Mouse (Mus musculus): ENCODE results near the gene Enpp3.

The Enpp3 gene

DNA sequence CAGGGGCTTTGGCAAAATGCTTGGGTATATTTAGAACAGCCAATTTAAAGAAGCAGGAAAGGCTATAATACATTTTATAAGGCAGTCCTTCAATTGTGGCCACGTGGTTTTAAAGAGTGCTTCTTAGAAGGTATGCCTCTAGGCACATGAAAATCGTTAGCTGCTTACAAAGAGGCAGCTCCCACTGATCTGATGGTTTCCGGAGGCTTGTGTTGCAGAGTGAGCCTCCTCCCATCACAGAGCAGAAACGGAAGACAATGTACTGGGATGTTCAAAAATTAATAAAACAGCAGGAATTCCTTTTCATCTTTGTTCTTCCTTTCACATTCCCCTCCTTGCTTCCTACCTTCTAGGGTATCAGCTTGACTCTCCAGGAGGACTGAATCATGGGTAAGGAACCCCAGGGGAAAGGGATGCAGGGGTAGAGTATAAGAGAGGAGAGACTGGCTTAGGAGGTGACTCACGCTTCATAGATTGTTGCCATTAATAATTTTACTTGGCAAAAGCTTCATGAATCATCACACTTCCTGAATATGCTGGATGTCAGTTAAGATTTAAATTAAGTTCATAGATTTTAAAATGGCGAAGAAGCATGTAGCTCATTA lies 77.4 kb downstream of the Enpp3 start:
- 35% methylated on average over 6 of the region's 6 CpGs for WGBS

DNA sequence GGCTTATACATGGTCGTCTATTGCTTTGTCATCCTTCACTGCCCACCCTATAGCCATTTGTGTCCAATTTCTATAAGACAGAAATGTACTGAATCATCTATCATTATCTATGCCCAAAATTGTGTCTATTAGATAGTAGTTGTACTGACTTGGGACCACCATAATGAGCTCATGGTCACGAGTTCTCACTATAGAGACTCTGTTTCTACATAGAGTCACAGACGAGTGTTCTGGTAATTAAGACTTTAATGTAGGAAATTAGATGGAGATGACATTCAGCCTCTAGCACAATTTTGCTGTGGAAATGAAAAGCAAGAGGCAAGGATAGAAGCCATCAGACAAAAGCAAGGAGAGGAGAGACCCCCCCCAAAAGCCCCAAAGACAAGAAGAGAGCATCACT lies 78.0 kb downstream of the Enpp3 start:
- 87% methylated on average over 3 of the region's 3 CpGs for WGBS

DNA sequence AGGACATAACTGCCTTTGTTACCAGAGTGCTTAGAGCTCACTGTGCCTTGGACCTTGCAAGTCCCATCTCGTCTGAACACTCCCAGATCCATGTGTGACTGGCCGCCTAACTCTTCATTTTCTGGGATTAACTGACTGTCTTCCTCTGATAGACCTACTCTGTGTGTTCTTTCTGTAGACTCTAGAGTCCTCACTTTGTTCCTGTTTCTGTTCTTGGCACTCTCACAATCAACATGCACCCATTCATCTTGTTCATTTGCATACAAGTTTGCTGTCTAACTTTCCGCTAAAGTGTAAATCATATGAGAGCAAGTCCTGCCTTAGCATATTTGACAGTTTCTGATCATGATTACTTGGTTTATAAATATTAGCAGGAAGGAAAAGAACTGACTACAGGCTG lies 79.4 kb downstream of the Enpp3 start:
- 89% methylated on average over 3 of the region's 3 CpGs for WGBS

DNA sequence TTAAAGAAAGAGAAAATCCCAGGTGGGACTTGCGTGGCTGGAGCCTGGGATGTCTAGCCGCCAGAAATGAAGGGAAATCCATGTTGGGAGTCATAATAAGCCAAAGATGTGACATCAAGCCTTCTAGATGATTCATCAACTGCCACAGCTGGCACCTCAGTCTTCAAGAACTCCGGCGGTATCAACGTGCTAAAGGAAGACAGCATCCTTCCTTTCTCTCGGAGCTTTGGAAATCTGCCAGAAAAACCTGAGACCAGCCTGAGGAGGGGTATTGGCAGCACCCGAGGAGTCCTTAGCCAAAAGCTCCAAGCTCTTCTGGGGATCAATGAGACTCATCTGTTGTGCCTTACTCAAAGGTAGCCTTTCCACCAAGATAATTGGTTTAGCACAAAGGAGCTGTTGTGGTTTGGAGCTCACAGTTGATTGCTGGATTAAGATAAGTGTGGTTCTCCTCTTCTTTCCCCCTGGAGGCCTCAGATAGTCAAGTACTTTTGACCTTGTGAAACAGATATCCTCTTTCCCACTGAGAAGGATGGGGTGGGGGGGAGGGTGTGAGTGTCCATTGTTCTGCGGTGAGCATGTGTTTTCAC lies 84.2 kb downstream of the Enpp3 start:
- 38% methylated on average over 8 of the region's 8 CpGs for WGBS

DNA sequence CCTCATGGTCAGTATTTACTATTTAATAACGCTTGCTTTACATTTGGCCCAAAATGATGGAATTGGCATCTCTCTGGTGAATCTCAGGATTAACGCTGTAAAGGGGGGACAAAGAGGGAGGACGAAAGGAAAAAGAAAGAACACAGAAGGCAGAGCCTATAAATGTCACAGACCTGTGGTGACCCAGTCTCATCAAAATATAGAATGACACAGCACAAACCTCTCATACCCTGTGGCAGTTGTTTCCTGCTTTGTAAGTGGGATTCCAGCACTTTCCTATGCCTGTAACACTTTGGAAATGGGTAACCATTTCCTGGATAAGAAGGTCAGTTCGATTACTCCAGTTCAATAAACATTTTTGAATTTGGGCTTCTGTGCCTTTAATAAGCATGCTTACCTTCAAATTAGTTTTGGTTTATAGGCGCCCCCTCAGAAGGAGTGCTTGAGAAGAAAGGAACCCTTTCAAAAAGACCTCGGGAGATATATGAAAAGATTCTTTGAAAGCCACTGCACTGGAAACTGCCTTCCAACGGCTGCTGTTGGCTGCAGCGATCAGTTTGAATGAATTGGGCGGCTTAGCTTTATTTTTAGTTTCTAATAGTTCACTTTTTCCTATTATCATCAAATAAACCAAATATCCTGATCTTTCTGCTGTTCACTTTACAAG lies 87.6 kb downstream of the Enpp3 start:
- 41% methylated on average over 9 of the region's 9 CpGs for WGBS

DNA sequence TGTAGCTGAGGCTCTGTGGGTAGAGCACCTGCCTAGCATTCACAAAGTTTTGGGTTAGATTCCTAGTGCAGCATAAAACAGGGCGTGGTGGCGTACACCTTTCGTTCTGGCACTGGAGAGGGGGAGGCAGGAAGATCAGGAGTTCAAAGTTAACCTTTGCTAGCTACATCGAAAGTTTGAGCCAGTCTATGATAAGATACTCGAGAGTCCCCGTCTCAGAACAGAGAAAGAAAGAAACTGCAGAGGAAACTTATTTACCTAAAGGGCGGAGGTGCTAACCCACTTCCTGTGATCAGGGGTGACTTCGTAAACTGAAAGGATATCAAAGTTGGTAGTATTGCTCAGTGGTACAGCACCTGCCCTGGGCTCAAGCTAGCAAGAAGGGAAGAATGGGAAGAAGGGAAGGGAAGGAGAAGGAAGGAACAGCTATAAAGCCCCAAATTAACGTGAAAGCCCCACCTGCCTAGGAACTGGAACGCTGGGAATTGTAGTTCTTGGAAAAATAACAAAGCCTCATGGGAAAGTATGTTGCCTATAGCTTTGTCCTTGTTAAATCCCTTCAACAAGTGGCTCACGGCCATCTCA lies 88.3 kb downstream of the Enpp3 start:
- WGBS: 49% methylated on average over 11 of the region's 11 CpGs

DNA sequence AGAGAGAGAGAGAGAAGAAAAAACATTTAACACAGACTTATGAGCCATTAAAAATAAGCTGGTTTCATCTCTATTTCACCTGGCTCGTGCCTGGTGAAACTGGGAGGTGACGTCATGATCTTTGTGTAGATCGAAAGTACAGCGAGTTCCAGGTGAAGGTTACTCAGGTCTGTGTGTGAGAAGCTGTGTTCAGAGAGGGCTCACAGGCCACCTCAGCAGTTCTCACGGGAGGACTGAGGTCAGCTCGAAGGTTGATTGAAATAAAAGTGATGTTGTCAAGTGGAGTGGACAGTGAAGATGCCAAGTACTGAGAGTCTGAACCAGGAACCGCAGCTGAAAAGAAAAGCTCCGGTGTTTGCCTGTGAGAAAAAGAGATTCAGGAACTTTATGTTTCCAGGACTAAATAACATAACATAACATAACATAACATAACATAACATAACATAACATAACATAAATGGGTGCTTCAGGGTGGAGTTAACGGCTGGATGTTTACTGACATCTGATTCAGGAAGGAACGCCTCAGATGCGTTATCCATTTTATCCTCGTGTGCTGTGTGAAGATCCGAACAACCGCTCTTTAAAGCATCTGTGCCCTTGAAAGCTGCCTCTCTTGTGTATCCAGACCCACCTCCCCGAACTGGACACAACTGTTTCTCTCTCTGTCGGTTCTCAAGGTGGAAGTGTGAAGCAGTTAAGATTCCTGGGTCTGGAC lies 88.9 kb downstream of the Enpp3 start:
- 75% methylated on average over 16 of the region's 16 CpGs for WGBS

DNA sequence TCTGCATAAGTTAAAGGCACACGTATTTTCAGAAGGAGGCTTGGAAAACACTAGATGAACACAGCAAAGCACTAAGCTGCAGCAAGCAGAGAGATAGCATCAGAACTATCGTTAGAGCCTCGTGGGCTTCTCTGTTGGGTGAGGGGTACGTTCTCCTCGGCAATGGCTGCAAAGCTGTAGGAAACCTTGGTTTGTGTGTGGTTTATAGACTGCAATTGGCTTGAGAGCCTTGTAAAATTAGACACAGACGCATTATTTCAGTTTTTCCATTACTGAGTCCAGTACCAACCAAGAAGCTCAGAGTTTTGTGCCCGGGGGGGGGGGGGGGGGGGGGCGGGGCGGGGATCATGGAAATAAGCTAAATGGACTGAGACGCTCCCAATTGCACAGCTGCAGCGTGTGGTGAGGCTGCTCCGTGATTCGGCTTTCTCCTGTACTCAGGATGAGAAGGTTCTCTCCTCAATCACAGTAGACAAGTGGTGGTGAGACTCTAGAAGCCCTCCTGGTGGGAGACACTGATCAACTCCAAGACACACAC lies 99.6 kb downstream of the Enpp3 start:
- WGBS: 82% methylated on average over 13 of the region's 13 CpGs

DNA sequence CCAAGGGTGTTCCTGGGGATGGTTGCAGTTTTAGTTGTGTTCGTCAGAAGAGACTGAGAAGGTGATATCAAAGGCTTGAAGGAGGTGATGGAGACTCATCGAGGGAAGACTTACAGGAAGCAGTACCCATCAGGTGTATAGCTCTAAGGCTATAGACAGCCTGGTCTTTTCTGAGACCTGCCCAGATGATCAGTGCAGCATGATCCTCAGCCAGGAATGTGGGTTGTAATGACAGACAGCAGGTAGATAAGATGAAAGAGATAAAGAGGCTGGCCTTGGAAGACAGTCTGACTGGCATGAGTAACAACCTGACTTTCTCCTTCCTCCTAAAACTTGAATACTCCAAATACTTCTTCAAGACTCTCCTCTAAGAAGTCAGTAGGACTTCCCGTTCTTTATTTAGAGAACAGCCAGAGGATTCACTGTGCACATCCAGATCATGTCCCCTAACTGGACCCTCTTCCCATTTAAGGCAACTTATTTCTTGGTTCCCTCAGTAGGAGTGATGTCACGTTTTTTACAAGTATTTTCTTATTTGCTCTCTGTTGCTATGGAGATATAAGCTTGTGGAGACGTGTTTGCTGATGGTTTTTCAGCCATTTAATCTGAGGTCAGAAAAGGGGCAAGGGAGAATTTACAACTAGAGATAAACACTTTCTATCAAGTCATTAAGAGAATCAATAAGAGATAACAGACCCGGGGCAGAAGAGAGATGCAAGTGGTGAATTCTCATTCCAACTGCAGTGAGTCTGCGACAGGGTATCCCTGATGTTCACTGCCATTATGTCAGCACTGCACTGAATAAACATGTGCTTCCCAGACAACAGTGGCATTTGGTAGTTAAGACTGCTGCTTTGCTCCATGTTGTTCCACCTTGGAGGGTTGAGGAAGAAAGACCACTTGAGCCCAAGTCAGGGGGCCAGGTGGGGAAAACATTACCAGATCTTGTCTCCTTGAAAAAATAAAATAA lies 101.1 kb downstream of the Enpp3 start:
- WGBS: 70% methylated on average over 7 of the region's 7 CpGs

DNA sequence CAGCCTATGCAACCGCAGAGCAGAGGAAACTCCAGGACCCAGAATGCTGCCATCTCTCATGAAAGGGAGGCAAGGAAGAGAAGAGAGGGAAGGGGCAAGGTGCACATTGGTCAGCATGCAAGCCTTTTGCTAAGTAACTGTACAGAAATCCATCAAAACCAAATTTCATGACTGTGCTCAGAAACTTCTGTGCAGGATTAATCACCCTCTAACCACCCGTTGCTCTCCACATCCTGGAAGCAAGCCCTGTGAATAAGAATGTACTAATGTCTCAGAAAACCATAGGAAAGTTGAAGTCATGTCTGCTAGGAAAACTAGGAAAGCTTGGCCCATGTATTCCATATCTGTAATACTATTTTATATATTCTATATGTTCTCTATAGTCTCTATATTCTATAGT lies 103.5 kb downstream of the Enpp3 start:
- WGBS: 74% methylated on average over 2 of the region's 2 CpGs

DNA sequence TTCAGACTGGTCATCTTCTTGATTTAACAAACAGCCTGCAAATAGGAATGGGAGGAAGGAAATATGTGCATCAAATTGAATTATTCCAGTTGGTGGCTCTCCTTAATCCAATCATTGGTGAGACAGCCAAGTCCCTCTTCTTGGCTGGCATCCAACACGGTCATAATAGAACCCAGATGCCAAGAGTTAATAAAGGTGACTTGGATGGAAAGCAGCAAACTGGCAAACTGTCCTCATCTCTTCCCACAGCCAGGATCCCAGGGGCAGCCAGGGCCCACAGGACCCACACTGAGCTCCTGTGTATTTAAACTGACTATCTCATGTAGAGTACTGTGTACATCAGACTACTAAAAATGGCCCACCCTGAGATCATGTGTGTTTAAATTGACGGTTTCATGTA lies 104.2 kb downstream of the Enpp3 start:
- 61% methylated on average over 2 of the region's 2 CpGs for WGBS

DNA sequence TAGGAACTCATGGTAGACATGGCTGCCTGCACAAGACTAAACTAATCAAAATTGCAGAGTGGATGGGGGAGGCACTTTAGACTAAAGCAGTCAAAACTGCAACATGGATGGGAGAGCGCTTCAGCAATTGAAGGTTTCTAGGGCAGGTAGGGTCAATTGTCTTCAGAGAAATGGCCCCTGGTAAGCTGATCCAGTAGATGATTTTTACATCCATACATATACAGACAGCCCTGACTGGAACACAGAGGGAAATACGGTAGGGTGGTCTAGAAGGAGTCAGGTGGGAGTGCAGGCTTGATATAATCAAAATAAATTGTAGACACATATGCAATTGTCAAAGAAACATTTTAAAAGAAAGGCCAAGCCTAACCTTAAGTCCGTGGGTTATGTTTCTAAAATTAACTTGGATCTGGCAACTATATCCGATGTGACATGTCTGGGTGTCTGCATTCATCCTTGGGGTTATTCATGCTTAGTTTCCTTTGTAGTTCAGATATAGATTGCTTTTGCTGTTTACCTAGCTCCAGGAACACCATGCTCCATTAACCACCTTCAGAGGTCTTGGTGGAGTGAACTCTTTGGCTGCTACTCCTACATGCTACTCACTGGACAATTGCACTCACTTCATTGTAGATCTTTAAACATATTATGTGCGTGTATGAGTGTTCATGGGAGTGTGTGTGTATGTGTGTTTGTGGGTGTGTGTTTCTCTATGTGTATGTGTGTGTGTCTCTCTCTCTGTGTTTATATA lies 107.4 kb downstream of the Enpp3 start:
- 94% methylated on average over 5 of the region's 5 CpGs for WGBS

DNA sequence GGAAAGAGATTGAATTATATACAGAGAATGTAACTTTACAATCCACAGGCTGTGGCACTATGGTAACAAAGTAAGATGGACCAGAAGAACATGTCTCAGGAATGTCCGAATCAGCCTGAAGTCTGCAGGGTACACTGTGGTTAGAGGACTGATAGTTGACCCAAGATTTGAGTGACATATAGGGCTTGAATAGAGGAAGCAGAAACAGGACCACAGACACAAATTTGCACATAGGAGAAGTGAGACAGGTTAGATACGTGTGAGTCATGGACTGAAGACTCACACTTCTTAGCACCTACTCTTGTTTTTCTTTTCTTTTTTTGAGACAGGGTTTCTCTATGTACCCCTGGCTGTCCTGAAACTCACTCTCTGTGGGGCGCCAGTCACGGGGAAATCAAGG lies 115.1 kb downstream of the Enpp3 start:
- 80% methylated on average over 4 of the region's 4 CpGs for WGBS

DNA sequence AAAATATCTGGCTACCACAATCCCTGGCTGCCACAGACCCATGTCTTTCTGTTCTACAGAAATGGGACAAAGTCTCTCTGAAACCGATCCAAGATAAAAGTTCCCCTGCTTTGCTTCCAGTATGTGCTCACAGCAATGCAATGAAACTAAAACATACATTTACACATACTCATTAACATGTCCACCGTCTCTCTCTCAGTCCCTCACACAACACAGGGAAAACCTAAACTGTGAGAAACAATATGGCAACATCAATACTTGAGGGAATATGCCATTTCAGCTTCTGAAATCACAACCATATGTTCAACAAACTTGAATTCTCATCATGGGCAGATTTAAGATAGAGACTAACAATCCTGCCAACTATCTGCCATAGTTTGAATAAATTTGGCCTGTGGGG lies 117.4 kb downstream of the Enpp3 start:
- WGBS: 60% methylated on average over 2 of the region's 2 CpGs
